In the genomic region with DNA sequence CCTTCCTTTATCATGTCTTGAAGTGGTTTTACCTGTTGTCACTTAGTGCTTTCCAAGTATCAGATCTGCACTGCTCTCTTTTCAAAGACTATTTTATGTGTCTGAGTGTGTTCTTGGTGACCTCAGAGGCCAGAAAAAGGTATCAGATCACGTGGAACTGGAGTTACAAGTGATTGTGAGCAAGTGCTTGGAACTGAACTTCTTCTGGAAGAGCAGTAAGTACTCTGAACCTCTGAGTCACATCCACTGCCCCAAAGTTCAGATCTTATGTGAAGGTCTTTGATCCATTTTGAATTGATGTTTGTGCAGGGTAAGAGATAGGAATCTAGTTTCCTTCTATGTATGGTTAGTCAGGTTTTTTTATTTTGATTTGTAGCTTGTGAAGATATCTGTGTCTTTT, we compare ENCODE assay signal across 19 mouse cellular contexts.
"Had no signal": no experiment of that assay in that cellular context is flagged by ENCODE, and none has a peak within 500 bp of the region (broad histone marks: within the 10 kb centered on the region; RNA-seq: fewer than 3 reads in every experiment).

No protein-coding gene starts in this region.

- H3K27me3 ChIP-seq: limb, embryonic 13.5 days; midbrain, embryonic 12.5 days; stomach, embryonic 15.5 days had no signal

- DNase-seq: kidney, postnatal 25 days; layer of hippocampus, adult 9-11 months; liver, postnatal 0 days; lung, embryonic 14.5 days; right cerebral cortex, postnatal 4 days; spleen, adult 18-20 months; thymus, adult 18-20 months; thymus, postnatal 36 days had no signal

- H3K4me2 ChIP-seq: limb, embryonic 13.5 days; lung, embryonic 14.5 days; midbrain, embryonic 12.5 days; stomach, embryonic 15.5 days had no signal

- ATAC-seq: liver, postnatal 0 days; lung, postnatal 0 days; midbrain, embryonic 16.5 days had no signal

- H3K9me3 ChIP-seq: limb, embryonic 10.5 days; limb, embryonic 13.5 days; midbrain, embryonic 12.5 days; stomach, embryonic 15.5 days had no signal

- H3K4me3 ChIP-seq: layer of hippocampus, adult 2 months; limb, embryonic 10.5 days; limb, embryonic 13.5 days; midbrain, embryonic 12.5 days; myocyte; stomach, embryonic 15.5 days had no signal

- H3K9ac ChIP-seq: limb, embryonic 13.5 days; liver, embryonic 14.5 days; liver, postnatal 0 days; lung, embryonic 14.5 days; midbrain, embryonic 12.5 days; stomach, embryonic 15.5 days had no signal

- H3K27ac ChIP-seq: kidney, postnatal 0 days; layer of hippocampus, adult 2 months; limb, embryonic 10.5 days; limb, embryonic 13.5 days; liver, embryonic 14.5 days; macrophage; midbrain, embryonic 12.5 days; stomach, embryonic 15.5 days had no signal
